Mouse (Mus musculus) kidney, postnatal 4 days (tissue): ENCODE results near the gene Cd40lg.

Source experiments
- DNase-seq, 2 experiments: peaks; one replicate each; pipeline ENCODE4 v3.0.0; 2021; ENCODE audit warnings: mixed read lengths in 2 of 2

Gene Cd40lg

DNA sequence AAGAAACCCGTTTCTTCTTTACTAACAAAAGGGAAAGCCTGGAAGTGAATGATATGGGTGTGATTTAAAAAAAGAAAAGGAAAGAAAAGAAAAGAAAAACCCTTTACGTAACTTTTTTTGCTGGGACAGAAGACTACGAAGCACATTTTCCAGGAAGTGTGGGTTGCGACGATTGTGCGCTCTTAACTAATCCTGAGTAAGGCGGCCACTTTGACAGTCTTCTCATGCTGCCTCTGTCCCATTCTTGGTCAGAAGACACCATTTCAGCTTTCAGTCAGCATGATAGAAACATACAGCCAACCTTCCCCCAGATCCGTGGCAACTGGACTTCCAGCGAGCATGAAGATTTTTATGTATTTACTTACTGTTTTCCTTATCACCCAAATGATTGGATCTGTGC lies at the start of gene Cd40lg:
Gene Cd40lg (plus strand): TSS at position 268 of the 400 bp plus-strand sequence.
- no peak for DNase-seq

DNA sequence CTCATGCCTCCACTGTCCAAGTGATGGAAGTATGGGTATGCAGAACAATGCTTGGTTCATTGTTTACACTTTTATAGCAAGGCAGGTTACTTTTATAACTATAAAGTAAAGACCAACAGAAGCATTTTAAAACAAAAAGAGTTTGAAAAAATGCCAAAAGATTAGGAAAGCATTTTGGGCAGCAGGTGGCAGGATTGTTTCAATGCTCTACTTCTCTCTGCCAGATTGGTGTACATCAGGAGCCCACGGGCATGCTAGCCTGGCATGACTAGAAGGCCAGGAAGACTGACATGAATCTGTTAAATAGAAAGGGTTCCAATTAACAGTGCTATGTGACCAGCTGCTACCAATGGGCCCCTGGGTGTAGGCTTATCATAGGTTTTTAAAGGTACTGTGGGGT lies 45.4 kb upstream of the Cd40lg start:
- no peak for DNase-seq

DNA sequence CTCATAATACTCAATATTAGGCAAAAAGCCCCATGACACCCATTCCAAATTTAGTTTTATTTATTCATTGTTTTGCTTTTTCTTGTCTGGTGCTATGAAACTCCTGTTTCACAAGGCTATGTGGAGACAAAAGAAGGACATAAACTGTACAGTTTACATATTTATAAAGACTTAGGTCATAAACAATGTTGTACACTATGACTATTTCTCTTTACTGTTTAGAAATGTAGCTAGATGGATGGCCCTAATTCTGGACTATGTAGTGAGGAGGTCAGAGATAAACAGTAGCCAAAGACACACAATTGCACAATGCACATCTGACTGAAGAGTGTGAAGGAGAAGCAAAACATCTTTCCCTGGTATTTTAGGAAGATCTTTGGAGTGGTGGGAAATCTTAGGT lies 40.7 kb upstream of the Cd40lg start:
- no peak for DNase-seq

DNA sequence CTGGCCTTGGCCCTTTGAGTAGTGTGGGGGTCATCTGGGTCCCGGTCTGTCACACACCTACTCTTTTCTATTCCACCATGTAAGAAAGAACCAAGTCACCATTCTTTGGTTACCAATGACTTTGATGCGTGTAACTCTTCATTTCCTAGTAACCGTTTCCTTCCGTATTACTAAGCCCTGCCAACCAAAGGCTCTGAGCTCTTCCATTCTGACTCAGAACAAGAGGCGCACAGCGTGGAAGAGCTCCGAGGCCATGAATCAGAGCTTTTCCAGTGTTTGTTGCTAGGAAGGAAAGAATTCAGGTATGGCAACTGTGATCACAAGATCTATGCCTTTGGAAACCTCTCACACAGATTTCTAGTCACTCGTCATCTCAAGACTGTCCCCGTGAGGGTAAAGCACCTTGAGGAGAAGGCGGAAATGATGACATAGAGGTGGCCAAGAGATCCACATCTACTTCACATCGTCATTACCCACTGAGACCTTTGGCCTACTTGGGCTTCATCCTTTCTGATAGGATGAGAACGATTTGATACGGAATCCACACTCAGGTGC lies 34.6 kb upstream of the Cd40lg start:
- DNase-seq = no peak

DNA sequence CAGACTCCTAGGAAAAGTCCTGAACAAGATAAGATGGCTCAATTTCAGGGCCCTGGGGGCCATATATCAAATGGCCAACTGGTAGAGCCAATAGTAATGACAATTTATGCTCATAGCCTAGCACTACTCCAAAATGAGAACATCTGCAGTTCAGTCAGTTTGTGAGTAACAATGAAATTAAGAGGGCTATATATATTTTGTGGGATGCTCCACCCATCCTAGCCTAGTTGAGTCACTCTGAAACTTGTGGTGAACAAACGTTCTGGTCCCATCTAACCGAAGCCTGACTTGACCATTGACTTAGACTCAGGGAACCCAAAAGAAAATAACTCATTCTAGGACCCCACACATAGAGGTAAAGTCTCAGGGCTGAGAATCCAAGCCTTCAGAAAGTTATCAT lies 29.5 kb upstream of the Cd40lg start:
- no peak for DNase-seq

DNA sequence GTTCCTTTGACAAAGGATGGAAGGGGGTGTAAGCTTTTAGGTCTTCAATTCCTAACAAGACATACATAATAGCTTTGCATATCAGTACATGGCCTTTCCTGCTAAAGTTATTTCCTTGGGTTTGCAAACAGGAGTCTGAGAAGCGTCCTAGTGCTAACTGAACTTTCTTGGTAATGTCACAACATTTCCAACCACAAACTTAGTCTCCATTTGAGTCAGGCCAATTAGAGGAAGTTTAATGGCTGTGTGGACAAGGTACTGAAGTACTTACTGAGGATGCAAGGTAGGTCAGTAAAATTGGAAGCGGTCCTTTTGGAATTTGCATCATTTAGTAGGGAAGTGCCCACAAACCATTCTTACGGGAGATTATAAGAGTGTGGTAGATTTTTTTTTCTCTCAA lies 28.6 kb upstream of the Cd40lg start:
- no peak for DNase-seq

DNA sequence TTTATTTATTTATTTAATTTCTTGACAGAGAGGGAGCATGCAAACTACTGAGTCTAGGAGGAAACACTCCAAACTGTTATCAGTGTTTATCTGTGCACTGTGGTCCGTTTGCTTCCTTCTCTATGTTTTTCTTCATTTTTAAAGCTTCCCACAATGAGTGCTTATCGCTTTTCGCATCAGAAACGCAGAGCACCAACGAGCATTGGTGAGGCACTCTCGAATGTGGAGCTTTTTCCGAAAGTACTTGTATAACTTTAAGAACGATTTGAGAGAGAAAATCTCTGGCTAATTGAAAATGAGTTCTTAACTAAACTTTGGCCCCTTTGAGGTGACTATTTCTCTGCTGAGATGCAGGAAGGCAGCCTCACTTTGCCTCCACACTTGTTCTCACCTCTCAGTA lies 24.6 kb upstream of the Cd40lg start:
- no peak for DNase-seq

DNA sequence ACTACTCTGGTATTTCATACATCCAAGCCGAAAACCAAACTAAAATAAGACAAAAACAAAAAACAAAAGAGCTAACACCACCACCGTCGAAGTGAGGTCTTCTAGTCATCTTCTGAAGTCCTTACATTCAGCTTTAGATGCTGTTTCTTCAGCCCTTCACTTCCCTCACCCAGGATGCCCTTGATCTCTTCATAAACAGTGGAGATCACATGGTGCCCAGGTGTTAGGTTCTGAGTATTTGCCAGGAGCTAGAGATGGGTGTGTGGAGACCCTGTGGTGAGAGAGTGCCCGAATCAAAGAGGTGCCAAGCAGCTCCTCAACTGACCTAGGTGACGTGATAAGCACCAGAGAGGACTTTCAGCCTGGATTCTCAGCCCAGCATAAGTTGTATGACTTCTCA lies 22.6 kb upstream of the Cd40lg start:
- no peak for DNase-seq

DNA sequence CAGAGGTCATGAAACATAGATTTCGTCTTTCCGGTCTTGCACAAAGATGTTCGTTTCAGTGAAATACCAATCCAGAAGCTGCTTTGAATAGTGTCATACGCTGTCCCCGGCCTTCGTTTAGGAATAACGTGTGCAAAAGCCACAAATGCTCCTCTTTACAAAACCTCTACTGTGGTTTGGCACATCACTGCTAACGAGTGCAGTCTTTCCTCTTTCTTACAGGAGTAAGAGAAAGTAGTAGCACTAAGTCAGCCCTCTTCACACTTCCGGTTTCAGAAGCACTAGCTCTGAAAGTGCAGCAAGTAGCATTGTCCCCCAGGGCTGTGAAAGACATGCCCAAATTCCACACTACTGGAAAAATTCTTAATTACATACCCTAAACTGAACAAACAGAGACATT lies 15.6 kb upstream of the Cd40lg start:
- no peak for DNase-seq

DNA sequence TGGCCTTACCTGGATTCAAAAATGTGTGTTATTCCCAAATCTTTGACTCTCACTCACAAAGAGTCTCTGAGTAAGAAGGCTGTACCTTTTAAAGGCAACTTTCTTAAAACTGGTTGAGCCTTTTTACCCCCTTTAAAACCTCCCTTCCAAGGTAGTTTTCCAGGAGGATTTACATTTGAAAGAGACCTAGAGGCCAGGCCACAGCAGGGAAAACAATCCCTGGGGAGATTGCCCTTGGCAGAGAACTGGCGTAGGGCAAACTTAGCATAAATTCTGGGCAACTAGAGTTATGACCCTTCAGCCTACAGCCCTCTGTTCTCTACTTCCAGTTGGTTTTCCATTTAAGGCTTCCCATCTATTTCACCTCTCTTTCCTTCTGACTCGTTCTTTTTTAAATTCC lies 13.9 kb upstream of the Cd40lg start:
- DNase-seq = no peak

DNA sequence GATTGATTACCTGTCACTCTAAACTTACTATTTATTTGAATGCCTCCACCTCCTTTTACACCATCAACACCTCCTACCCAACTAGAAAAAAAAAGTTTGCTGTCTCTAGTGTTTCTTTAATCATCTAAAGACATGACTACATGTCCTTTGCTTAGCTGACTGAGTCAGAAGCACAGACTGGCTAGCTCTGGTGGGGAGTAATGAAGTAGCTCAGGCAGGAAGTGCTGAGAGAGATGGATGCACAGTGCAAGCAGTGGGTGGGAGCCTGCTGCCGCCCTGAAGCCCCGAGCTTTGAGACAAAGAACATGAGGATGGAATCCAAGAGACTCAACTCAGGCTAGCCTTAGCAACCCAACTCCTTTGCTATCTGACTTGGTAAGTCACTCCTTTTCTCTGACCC lies 11.5 kb upstream of the Cd40lg start:
- DNase-seq = no peak

DNA sequence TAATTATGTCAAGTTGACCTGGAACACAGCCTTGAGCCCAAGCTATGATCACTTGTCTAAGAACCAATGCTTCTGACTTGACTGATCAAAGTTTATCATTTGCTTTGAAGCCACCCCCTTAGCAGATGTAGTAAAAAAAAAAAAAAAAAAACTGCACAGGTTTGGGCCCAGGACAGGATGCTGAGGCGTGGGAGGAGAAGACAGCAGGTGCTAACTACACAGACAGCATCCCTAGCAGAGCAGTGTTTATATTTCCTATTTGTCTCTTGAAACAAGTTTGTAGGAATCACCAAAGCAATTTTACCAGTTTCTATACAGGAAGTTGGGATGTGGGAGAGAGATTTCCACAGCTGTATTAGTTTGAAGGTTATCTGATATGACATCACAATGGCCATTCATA lies 1.4 kb upstream of the Cd40lg start:
- DNase-seq = no peak

DNA sequence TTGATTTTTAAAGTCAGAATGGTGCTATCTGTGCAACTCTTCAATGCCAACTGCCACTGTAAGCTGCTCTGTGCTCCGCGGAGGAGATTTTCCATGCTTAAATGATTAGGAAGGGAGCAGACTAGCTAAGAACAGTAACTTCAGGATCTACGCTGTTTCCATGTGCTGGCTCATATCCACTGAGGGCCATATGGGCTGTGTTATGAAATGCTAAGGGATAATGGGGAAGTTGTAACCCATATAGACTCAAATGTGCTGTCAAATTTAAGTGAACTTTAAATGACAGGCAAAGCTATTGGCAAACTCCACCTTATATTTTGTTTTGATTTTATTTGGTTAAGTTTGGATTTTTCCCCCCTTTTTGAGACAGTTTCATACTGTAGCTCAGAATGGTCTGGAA lies 919 bp downstream of the Cd40lg start:
- no peak for DNase-seq

DNA sequence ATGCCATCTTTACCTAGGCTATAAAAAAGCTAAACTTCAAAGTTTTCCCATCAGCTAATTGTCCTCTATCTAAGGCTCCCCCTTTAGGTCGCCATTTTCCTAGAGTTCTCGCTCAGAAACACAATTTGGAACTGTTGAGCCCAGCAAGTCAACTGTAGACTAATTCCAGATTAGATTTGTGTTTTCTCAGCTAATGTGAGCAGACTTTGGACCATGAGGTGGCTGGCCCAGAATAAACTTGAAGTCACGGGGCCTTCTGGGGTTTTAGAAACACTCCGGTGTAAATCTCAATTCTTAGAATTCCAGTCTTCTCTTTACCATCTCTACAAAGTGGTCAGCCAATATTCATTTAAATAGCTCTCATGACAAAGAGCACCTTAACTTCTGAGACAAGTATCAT lies 3.6 kb downstream of the Cd40lg start:
- DNase-seq = no peak

DNA sequence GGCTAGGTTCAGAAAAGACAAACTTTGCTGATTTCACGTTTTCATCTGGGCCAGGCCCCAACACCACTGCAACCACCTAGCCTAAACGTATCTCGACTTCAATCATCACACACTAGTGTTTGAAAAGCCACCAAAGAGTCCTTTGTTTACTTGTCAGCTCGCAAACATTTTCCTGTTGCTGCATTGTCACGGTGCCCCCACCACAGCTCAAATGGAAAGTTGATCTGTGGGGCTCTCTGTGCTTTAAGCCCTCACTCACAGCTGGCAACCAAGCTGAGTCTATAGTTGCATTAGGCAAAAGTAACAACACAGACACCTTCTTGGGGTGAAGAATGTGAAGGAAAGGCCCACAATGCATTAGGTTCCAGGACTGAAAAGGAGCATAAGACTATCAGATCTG lies 4.3 kb downstream of the Cd40lg start:
- no peak for DNase-seq

DNA sequence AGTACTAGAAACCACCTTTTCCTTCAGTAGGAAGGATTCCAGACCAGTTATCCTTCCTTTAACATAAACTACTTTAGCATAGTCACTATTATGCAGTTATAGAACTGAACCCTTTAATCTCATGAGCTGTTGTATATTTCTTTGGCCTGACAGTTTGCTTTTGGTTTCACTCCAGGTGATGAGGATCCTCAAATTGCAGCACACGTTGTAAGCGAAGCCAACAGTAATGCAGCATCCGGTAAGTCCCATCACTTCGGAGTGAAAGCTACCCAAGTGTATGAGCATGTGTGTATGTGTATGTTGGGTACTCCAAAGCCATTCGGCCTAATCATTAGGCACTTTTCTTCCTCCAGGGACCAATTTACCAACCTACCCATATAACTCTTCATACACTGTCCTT lies 7.6 kb downstream of the Cd40lg start:
- DNase-seq = no peak

DNA sequence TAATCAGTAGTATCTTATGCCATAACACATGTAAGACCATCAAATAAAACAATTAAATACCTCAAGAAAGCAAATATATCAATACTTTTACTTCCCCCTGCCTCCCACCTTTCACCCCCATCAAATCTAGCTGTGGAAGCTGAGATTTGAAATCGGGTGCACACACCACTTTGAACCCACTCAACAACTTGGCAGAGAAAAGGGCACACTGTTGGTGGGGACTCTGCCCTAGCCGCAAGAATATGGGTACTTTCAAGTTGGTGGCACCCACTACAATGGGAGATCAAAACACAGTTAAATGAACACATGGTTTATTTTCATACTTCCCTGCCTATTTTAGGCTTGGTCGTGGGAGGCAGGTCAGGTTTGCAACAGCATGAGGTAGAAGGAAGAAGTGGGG lies 9.9 kb downstream of the Cd40lg start:
- no peak for DNase-seq

DNA sequence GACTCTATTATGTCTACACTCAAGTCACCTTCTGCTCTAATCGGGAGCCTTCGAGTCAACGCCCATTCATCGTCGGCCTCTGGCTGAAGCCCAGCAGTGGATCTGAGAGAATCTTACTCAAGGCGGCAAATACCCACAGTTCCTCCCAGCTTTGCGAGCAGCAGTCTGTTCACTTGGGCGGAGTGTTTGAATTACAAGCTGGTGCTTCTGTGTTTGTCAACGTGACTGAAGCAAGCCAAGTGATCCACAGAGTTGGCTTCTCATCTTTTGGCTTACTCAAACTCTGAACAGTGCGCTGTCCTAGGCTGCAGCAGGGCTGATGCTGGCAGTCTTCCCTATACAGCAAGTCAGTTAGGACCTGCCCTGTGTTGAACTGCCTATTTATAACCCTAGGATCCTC lies 11.4 kb downstream of the Cd40lg start:
- no peak for DNase-seq

DNA sequence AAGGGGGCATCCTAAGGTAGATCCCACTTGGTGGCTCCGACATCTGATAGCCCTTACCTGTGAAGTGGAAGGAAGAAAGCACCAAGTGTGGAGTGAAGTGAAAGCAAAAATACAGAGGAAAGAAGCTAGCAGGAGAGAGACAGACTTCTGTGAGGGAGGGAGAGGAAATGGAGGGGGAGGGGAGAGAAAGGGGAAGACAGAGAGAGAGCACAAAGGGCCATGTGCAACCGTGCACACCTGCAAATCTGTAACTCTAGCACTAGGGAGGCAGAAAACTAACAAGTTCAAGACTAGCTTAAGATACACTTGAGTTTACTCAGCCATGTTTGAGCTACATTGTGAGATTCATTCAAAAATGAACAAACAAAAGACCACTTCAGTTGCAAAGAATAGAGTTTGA lies 16.2 kb downstream of the Cd40lg start:
- DNase-seq = no peak

DNA sequence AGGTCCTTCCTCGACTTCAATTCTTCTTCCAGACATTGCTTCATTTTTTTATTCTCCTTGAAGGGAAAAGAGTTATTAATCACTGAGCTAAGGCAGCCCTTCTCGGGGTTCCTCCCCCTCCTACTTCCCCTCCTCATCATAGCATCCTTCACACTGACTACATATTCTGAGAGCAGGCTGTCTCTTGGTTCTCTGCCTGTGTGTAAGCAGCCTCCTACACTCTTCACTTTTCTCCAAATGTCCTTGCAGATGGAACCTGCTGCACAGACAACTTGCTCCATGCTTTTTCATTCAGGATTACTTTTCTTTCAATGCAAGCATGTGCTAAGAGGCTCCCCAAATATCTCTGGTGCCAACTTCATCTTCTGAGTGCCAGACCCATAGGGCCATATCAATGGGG lies 21.7 kb downstream of the Cd40lg start:
- no peak for DNase-seq

DNA sequence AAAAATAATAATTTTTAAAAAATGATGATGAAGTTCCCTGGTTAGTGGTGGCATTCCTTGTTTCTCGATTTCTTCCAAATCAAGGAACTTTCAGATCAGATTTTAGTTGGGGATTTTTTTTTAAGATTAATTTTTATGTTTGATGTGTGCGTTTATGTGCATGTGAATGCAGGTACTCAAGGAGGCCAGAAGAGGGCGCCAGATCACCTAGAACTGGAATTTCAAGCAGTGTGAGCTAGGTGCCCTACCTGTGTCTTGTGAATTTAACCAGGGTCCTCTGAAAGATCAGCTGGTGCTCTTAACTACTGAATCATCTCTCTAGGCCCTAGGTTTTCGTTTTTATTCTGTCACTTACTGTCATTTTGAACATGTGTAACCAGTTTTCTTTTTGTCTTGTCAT lies 24.0 kb downstream of the Cd40lg start:
- peak in 1 of 2 experiments; percentile 3 for DNase-seq

DNA sequence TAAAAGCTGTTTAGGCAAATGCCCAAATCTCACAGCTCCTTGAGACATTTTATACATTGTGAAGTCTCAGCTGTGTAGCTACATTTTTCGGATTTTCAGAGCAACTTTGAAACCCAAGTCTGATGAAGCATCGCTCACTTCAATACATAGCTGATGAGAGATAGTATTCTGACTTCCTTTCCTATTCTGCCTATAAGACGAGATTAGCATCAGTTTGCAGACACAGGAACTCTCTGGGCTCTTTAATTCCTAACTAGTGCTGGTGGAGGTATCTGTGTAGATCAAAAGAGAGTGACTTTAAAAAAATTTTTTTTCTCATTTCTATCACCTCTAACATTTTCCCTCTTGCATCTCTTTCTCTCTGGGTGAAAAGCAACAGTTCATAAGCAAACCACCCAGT lies 26.6 kb downstream of the Cd40lg start:
- no peak for DNase-seq

DNA sequence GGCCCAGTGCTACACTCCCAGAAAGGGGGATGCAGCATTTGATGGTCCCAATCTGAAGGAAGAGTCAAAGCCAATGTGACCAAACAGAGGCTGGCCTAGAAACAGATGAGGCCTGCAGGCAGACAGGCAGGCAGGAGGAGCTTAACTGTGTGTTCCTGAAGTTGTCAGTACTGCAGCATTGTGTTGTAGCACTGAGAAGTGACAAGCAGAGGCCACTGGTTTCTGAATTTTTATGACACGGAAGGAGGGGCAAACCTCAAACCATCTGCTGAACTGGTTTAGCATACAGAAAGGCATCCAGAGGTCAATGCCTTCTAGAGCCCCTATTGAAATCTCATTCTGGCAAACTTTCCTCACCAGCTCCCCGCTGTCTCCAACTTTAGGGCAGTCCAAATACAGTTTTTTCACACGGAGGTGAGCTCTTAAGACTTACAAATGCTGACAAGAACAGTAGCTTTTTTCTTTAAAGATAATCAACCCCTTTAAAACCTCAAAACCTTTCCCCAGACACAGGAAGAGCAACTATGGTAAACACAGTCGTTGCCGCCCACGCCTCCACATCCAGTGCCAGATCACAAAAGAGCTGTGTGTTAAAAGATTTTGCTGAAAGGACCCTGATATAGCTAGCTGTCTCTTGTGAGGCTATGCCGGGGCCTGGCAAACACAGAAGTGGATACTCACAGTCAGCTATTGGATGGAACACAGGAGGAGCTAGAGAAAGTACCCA lies 41.5 kb downstream of the Cd40lg start:
- no peak for DNase-seq

DNA sequence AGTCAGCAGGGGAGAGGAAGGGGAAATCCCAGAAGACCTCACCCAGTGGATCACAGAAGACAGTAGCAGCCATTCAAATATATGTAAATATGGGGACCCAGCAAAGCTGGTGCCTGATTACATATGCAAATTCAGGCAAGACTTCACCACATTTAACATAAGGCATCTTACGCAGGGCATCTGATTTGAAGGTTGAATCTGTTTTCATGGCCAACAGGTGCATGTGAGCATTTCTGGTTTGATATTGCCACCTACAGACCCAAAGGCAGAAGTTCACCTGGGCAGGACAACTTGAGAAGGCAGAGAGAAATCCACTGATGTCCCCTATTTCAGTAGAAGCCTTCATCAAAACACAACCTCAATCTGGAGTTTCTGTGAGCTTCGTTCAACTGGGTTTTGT lies 48.8 kb downstream of the Cd40lg start:
- no peak for DNase-seq

DNA sequence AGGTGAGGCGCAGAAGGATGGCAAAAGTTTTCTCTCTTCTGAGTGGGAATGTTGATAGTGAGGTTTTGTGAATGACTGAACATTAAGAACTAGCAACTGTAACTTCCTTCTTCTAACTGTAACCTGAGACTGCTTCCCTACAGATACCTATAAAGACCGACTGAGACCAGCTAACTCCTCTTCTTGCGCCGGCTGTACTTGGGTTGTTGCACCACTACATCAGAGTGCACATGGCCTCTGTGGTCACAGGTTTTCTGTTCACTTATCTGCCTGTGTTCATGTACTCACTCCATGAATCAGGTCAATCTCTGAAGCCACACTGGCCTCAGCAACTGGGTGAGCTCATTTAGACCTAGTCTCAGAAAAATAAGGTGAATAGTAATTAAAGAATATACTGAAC lies 51.6 kb downstream of the Cd40lg start:
- no peak for DNase-seq
